8 mouse cellular contexts compared by ENCODE assay signal in the genomic region with DNA sequence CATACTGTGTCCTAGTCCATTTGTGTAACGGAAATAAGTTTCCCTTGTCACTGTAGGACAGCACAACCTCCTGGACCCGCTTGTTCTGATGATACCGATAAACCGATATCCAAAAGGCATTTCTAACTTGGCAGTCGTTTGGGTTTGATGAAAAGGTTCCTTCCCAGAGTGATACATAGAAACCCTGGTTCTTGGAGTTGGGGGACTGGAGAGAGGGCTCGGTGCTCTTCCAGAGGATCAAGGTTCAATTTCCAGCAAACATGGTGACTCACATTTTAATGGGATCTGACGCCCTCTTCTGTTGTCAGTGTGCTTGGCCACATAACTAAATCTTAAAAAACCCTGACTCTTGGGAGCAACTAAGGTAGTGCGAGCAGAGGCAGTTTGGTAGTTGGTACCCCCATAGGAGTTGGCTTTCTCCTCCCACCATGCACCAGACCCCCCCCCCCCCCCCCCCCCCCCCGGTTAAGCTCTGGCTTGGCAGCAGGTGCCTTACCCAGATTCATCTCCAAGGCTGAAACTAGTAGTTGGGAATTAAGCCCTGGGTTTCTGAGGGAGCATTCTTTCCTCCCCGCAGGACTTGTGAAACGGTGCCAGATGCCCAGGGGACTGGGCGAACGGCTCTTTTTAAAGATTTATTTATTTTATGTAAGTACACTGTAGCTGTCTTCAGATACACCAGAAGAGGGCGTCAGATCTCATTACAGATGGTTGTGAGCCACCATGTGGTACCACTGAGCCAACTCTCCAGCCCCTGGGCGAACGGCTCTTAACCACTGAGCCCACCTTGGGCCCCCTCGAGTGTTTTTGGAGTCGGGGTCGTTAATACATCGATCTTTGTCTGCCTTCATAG. TPM values are rescaled to one million over a fixed set of nuclear protein-coding genes. Genes with fewer than 3 reads are reported as not detected.
A peak's percentile ranks its signal among the peaks of the same experiment; 100 is the strongest.
DNase-seq lines count a peak whose midpoint lies in the region; ATAC-seq and TF ChIP-seq lines count a peak whose summit lies in the region.

No protein-coding gene starts in this region.

- peak; percentile 22; the same call in 1 of the 2 replicates for TF ChIP-seq CTCF in kidney, adult 2 months (conservative IDR thresholded peaks at IDR 0.05; ENCODE audit: insufficient read depth, insufficient read length, low read depth, low read length)
- peak; percentile 61 for TF ChIP-seq CTCF in Patski (IDR thresholded peaks at IDR 0.05)
- TF ChIP-seq CTCF in olfactory bulb, adult 2 months (IDR thresholded peaks at IDR 0.05; ENCODE audit: insufficient read depth, low read depth, low read length): no peak

- peak; percentile 45 for DNase-seq in kidney, adult 2 months
- DNase-seq in kidney, postnatal 10 days: no peak
- no peak for DNase-seq in Patski (ENCODE audit: low read depth, low spot score)
- no peak for DNase-seq in layer of hippocampus, postnatal 25 days (ENCODE audit: extremely low spot score in 1 of 2, low spot score in 1 of 2)
- DNase-seq in cerebellum, adult 8-10 months: no peak

- peaks cover 1% of the 10 kb centered on the region; the same call in 1 of the 2 replicates for H3K36me3 ChIP-seq in kidney, adult 2 months (ENCODE audit: control insufficient read depth, insufficient read depth, low read length)
- H3K36me3 ChIP-seq in forebrain, embryonic 12.5 days (replicated peaks): peaks cover 45% of the 10 kb centered on the region
- peaks cover 44% of the 10 kb centered on the region for H3K36me3 ChIP-seq in limb, embryonic 13.5 days

- in situ Hi-C loops in Patski (cut with MboI; ENCODE audit: low pct_unique_long_range_greater_than_20kb): no loop called here

- H3K4me3 ChIP-seq in kidney, adult 2 months (ENCODE audit: insufficient read depth, low read depth, low read length): peak overlapping the region; percentile 89
- H3K4me3 ChIP-seq in forebrain, embryonic 12.5 days (replicated peaks): peak overlapping the region; percentile 79
- peak overlapping the region; percentile 91 for H3K4me3 ChIP-seq in limb, embryonic 13.5 days
- H3K4me3 ChIP-seq in olfactory bulb, adult 2 months (ENCODE audit: insufficient read depth, low read depth, low read length): peak overlapping the region; percentile 80

- no peaks in the 10 kb centered on the region for H3K27me3 ChIP-seq in kidney, adult 2 months (replicated peaks; ENCODE audit: control insufficient read depth, insufficient read depth, low read length)
- no peaks in the 10 kb centered on the region for H3K27me3 ChIP-seq in Patski
- no peaks in the 10 kb centered on the region for H3K27me3 ChIP-seq in forebrain, embryonic 12.5 days
- H3K27me3 ChIP-seq in limb, embryonic 13.5 days: no peaks in the 10 kb centered on the region

- H3K9me3 ChIP-seq in forebrain, embryonic 12.5 days: no peaks in the 10 kb centered on the region
- no peaks in the 10 kb centered on the region for H3K9me3 ChIP-seq in limb, embryonic 13.5 days

- peaks cover 7% of the 10 kb centered on the region; the same call in 1 of the 2 replicates for H3K4me1 ChIP-seq in kidney, adult 2 months (ENCODE audit: control insufficient read depth, insufficient read depth, low read length)
- peaks cover 19% of the 10 kb centered on the region for H3K4me1 ChIP-seq in forebrain, embryonic 12.5 days
- H3K4me1 ChIP-seq in limb, embryonic 13.5 days: peaks cover 16% of the 10 kb centered on the region
- H3K4me1 ChIP-seq in olfactory bulb, adult 2 months (ENCODE audit: control insufficient read depth, insufficient read depth, low read length): peaks cover 7% of the 10 kb centered on the region

- TF ChIP-seq POLR2A in kidney, adult 2 months (IDR thresholded peaks at IDR 0.05; ENCODE audit: low read depth, low read length): no peak
- no peak for TF ChIP-seq POLR2A in olfactory bulb, adult 2 months (IDR thresholded peaks at IDR 0.05; ENCODE audit: insufficient read depth, low read depth, low read length)

- CTCF ChIA-PET in Patski (lab: Charles Lee): interaction anchor here (1.0 to 1.3 kb wide), 2 partner anchors 37 to 39 kb away, joined by 3 to 4 read pairs; no protein-coding TSS in a partner anchor

- POLR2A ChIA-PET in Patski (lab: Charles Lee): interaction anchor here (0.6 to 1.7 kb wide), 6 partner anchors 12 to 162 kb away, joined by 3 to 5 read pairs (median 4); a partner anchor contains a TSS

- peak overlapping the region; percentile 93 for H3K4me2 ChIP-seq in forebrain, embryonic 12.5 days
- peak overlapping the region; percentile 81 for H3K4me2 ChIP-seq in limb, embryonic 13.5 days (replicated peaks)

- no peak for ATAC-seq in Patski
- peak; percentile 31; the same call in 1 of the 2 replicates for ATAC-seq in forebrain, embryonic 12.5 days (ENCODE audit: low FRiP score)
- no peak for ATAC-seq in limb, embryonic 13.5 days (ENCODE audit: low FRiP score, low read depth)

- peak overlapping the region; percentile 47 for H3K27ac ChIP-seq in kidney, adult 2 months (ENCODE audit: insufficient read depth, low read depth, low read length)
- peak overlapping the region; percentile 62; the same call in 1 of the 2 replicates for H3K27ac ChIP-seq in forebrain, embryonic 12.5 days
- peak overlapping the region; percentile 84 for H3K27ac ChIP-seq in limb, embryonic 13.5 days
- no peak overlapping the region for H3K27ac ChIP-seq in olfactory bulb, adult 2 months (ENCODE audit: insufficient read depth, low read depth, low read length)

- peak overlapping the region; percentile 76 for H3K9ac ChIP-seq in forebrain, embryonic 12.5 days
- peak overlapping the region; percentile 87 for H3K9ac ChIP-seq in limb, embryonic 13.5 days

- WGBS in kidney, adult 2 months: 6% methylated on average over 20 of the region's 20 CpGs
- WGBS in forebrain, embryonic 12.5 days: 9% methylated on average over 19 of the region's 20 CpGs
- 8% methylated on average over 19 of the region's 20 CpGs for WGBS in limb, embryonic 13.5 days
- WGBS in olfactory bulb, adult 2 months: 6% methylated on average over 20 of the region's 20 CpGs

RNA-seq across cellular contexts. Expression of a gene that starts 1.1 kb away (rescaled TPM):
- 131 and 174 TPM in 2 replicates for polyA plus RNA-seq in kidney, adult 2 months (2012; rRNA removed)
- polyA plus RNA-seq in Patski (2021): 24.4 TPM
- 57.2 and 61.2 TPM in 2 replicates for polyA plus RNA-seq in forebrain, embryonic 12.5 days (2016; fragmentation: Nextera tagmentation; extraction: Ambion mirVana)
- polyA plus RNA-seq in limb, embryonic 13.5 days (2015; fragmentation: Nextera tagmentation; extraction: Ambion mirVana): 70.5 and 75.2 TPM in 2 replicates
- polyA plus RNA-seq in olfactory bulb, adult 2 months (2012; ENCODE audit: insufficient read depth, insufficient read length, low replicate concordance, missing spikeins): not detected in 2 replicates
- total RNA-seq in layer of hippocampus, postnatal 25 days (2021): 10 to 100 TPM in 1 of 2 experiments, 1 to 10 TPM in 1; 7.5 to 10.5 TPM

RNA-seq across cellular contexts. Expression of a gene that starts 9.0 kb away (rescaled TPM):
- polyA plus RNA-seq in kidney, adult 2 months (2012; rRNA removed): 30.5 and 38.4 TPM in 2 replicates
- 119 TPM for polyA plus RNA-seq in Patski (2021)
- polyA plus RNA-seq in forebrain, embryonic 12.5 days (2016; fragmentation: Nextera tagmentation; extraction: Ambion mirVana): 154 and 178 TPM in 2 replicates
- 175 and 176 TPM in 2 replicates for polyA plus RNA-seq in limb, embryonic 13.5 days (2015; fragmentation: Nextera tagmentation; extraction: Ambion mirVana)
- polyA plus RNA-seq in olfactory bulb, adult 2 months (2012; ENCODE audit: insufficient read depth, insufficient read length, low replicate concordance, missing spikeins): not detected in 2 replicates
- 10 to 100 TPM; 51.4 to 53.8 TPM for total RNA-seq in layer of hippocampus, postnatal 25 days (2021)

RNA-seq across cellular contexts. Expression of a gene that starts 10.0 kb away (rescaled TPM):
- 0.06 TPM in 1 of 2 replicates, not detected in the other for polyA plus RNA-seq in kidney, adult 2 months (2012; rRNA removed)
- polyA plus RNA-seq in Patski (2021): 0.12 TPM
- 0.24 and 0.36 TPM in 2 replicates for polyA plus RNA-seq in forebrain, embryonic 12.5 days (2016; fragmentation: Nextera tagmentation; extraction: Ambion mirVana)
- 0.29 and 0.33 TPM in 2 replicates for polyA plus RNA-seq in limb, embryonic 13.5 days (2015; fragmentation: Nextera tagmentation; extraction: Ambion mirVana)
- polyA plus RNA-seq in olfactory bulb, adult 2 months (2012; ENCODE audit: insufficient read depth, insufficient read length, low replicate concordance, missing spikeins): not detected in 2 replicates
- total RNA-seq in layer of hippocampus, postnatal 25 days (2021): not detected

RNA-seq across cellular contexts. Expression of a gene that starts 21.5 kb away (rescaled TPM):
- 48.3 and 51.4 TPM in 2 replicates for polyA plus RNA-seq in kidney, adult 2 months (2012; rRNA removed)
- polyA plus RNA-seq in Patski (2021): 110 TPM
- 56.6 and 57.3 TPM in 2 replicates for polyA plus RNA-seq in forebrain, embryonic 12.5 days (2016; fragmentation: Nextera tagmentation; extraction: Ambion mirVana)
- polyA plus RNA-seq in limb, embryonic 13.5 days (2015; fragmentation: Nextera tagmentation; extraction: Ambion mirVana): 66.8 and 67.7 TPM in 2 replicates
- not detected in 2 replicates for polyA plus RNA-seq in olfactory bulb, adult 2 months (2012; ENCODE audit: insufficient read depth, insufficient read length, low replicate concordance, missing spikeins)
- 10 to 100 TPM; 62.3 to 68.2 TPM for total RNA-seq in layer of hippocampus, postnatal 25 days (2021)

RNA-seq across cellular contexts. Expression of a gene that starts 44.5 kb away (rescaled TPM):
- 54.3 and 59.7 TPM in 2 replicates for polyA plus RNA-seq in kidney, adult 2 months (2012; rRNA removed)
- 0.21 TPM for polyA plus RNA-seq in Patski (2021)
- polyA plus RNA-seq in forebrain, embryonic 12.5 days (2016; fragmentation: Nextera tagmentation; extraction: Ambion mirVana): 0.54 and 0.91 TPM in 2 replicates
- 0.46 and 0.57 TPM in 2 replicates for polyA plus RNA-seq in limb, embryonic 13.5 days (2015; fragmentation: Nextera tagmentation; extraction: Ambion mirVana)
- polyA plus RNA-seq in olfactory bulb, adult 2 months (2012; ENCODE audit: insufficient read depth, insufficient read length, low replicate concordance, missing spikeins): not detected in 2 replicates
- under 1 TPM in 1 of 2 experiments, not detected in 1; 0.68 TPM for total RNA-seq in layer of hippocampus, postnatal 25 days (2021)

Comparison
In these comparisons a context has a peak if more than half of its experiments do, and no peak if none do; other contexts are left out.
1. RNA of a gene that starts 1.1 kb away (polyA plus RNA-seq): 131 to 174 TPM in kidney, adult 2 months, 70.5 to 75.2 TPM in limb, embryonic 13.5 days, 57.2 to 61.2 TPM in forebrain, embryonic 12.5 days and 24.4 TPM in Patski (single experiment); not detected in olfactory bulb, adult 2 months; every median in the first group is over 10 times any median in the second.
2. RNA of a gene that starts 9.0 kb away (polyA plus RNA-seq): 175 to 176 TPM in limb, embryonic 13.5 days, 154 to 178 TPM in forebrain, embryonic 12.5 days, 119 TPM in Patski (single experiment) and 30.5 to 38.4 TPM in kidney, adult 2 months; not detected in olfactory bulb, adult 2 months; every median in the first group is over 10 times any median in the second.
3. Peak in every context shown above with its lines, with median percentiles within 50 percentile points of each other: H3K4me3 ChIP-seq.